Mouse (Mus musculus) embryonic fibroblast, embryonic 13.5 days (primary cell): ENCODE data around the gene Slc29a3.

Source experiments
- CTCF ChIP-seq: IDR thresholded peaks from 2 replicates; pipeline ENCODE4 v1.5.1; 2011; ENCODE audit warnings: mild to moderate bottlenecking, control low read depth, low read length, moderate library complexity, borderline replicate concordance; ENCODE audit not compliant: insufficient read depth
- POLR2A ChIP-seq: IDR thresholded peaks from 2 replicates; pipeline ENCODE4 v1.6.1; 2011; ENCODE audit warnings: low read depth, mild to moderate bottlenecking, control low read depth, low read length, moderate library complexity

- no peak for TF ChIP-seq POLR2A
- no peak for TF ChIP-seq CTCF
Measured at GRCm38 (mm10) chr10:60721640-60722039, 31.0 kb downstream of the Slc29a3 start.
